Mouse (Mus musculus): Measurements from ENCODE around the gene Abhd14b. TPM values are rescaled to one million over a fixed set of nuclear protein-coding genes. Genes with fewer than 3 reads are reported as not detected.

Abhd14b gene
- total and polyA plus RNA-seq, 2 experiments from 2014 or later, result 13.8 to 16.2 TPM

DNA sequence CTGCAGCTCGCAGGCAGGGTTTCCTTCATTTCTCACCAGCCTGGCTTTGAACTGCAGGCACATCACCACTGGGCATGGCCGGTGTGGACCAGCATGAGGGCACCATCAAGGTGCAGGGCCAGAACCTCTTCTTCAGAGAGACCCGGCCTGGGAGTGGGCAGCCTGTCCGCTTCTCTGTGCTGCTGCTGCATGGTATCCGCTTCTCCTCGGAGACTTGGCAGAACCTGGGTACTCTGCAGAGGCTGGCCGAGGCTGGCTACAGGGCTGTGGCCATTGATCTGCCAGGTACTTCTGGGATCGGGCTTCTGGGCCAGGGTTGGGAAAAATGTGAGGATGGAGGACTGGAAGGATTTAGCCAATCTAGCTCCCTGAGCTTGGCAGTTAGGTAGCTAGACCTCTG is 2.7 kb downstream of the Abhd14b start:
- DNase-seq (ENCODE audit: low spot score), result no peak

DNA sequence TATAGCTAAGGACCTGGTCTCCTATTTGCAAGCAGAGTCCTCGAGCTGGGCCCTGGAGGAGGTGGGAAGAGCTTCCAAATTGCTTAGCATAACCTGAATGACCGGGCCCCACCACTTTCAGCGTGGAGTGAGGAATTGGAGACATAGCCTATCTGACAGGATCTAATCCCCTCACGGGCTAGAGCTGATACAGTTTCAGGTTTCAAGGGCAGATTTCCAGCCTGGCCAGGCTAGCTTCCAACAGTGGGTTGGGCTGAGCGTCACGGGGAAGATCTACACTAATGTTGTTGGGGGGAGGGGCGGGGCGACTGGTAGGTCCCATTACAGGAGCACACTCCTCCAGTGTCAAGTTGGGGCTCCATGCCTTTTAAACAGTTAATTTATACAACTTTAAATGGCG is 3.4 kb downstream of the Abhd14b start:
- Histone ChIP-seq H3K4me1 (ENCODE audit: insufficient read depth, low read length) (peaks cover 26% of the 10 kb centered on the region), H3K36me3 (ENCODE audit: insufficient read depth, low read length) (no peaks in the 10 kb centered on the region), H3K4me2 (ENCODE audit: low read depth, low read length, poor library complexity, severe bottlenecking) (no peak overlapping the region), H3K27me3 (ENCODE audit: insufficient read depth, low read length) (no peaks in the 10 kb centered on the region), H3K27ac (ENCODE audit: low read depth, low read length) (no peak overlapping the region), H3K9me3 (ENCODE audit: low read length) (no peaks in the 10 kb centered on the region), H3K9ac (replicated peaks; ENCODE audit: low read length, poor library complexity, severe bottlenecking) (no peak overlapping the region), H3K4me3 (ENCODE audit: low read depth, low read length) (no peak overlapping the region)
- no peak for DNase-seq (ENCODE audit: low spot score)
- no peak for TF ChIP-seq CTCF (IDR thresholded peaks at IDR 0.05)
- 18% methylated on average over 9 of the region's 9 CpGs for WGBS
- ATAC-seq (ENCODE audit: low FRiP score), result no peak

More for the DNA sequence above, 2.7 kb downstream of the Abhd14b start:
- Histone ChIP-seq H3K4me3 (ENCODE audit: low read depth, low read length) (no peak overlapping the region), H3K27me3 (ENCODE audit: insufficient read depth, low read length) (no peaks in the 10 kb centered on the region), H3K36me3 (ENCODE audit: insufficient read depth, low read length) (no peaks in the 10 kb centered on the region), H3K9ac (replicated peaks; ENCODE audit: low read length, poor library complexity, severe bottlenecking) (no peak overlapping the region), H3K4me1 (ENCODE audit: insufficient read depth, low read length) (peaks cover 19% of the 10 kb centered on the region), H3K9me3 (ENCODE audit: low read length) (no peaks in the 10 kb centered on the region), H3K4me2 (ENCODE audit: low read depth, low read length, poor library complexity, severe bottlenecking) (no peak overlapping the region), H3K27ac (ENCODE audit: low read depth, low read length) (no peak overlapping the region)
- ATAC-seq (ENCODE audit: low FRiP score), result no peak
- no peak for TF ChIP-seq CTCF (IDR thresholded peaks at IDR 0.05)
- 93% methylated on average over 8 of the region's 8 CpGs for WGBS

DNA sequence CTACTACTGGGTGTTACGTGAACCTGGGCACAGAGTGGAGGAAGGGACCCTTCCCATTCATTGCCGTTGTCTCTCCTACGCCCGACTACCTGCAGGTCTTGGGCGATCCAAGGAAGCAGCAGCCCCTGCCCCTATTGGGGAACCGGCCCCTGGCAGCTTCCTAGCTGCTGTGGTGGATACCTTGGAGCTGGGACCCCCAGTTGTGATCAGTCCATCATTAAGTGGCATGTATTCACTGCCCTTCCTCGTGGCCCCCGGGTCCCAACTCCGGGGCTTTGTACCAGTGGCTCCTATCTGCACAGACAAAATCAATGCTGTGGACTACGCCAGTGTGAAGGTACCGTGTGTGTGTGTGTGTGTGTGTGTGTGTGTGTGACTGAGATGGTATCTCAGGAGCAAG is 4.0 kb downstream of the Abhd14b start:
- 82% methylated on average over 11 of the region's 11 CpGs for WGBS
- Histone ChIP-seq H3K36me3 (ENCODE audit: insufficient read depth, low read length) (no peaks in the 10 kb centered on the region), H3K4me1 (ENCODE audit: insufficient read depth, low read length) (peaks cover 32% of the 10 kb centered on the region), H3K27me3 (ENCODE audit: insufficient read depth, low read length) (no peaks in the 10 kb centered on the region), H3K27ac (ENCODE audit: low read depth, low read length) (no peak overlapping the region), H3K4me2 (ENCODE audit: low read depth, low read length, poor library complexity, severe bottlenecking) (no peak overlapping the region), H3K9ac (replicated peaks; ENCODE audit: low read length, poor library complexity, severe bottlenecking) (no peak overlapping the region; the same call in 1 of the 2 replicates), H3K9me3 (ENCODE audit: low read length) (no peaks in the 10 kb centered on the region), H3K4me3 (ENCODE audit: low read depth, low read length) (no peak overlapping the region)
- DNase-seq (ENCODE audit: low spot score) (no peak), ATAC-seq (ENCODE audit: low FRiP score) (no peak)
- no peak for TF ChIP-seq CTCF (IDR thresholded peaks at IDR 0.05)

DNA sequence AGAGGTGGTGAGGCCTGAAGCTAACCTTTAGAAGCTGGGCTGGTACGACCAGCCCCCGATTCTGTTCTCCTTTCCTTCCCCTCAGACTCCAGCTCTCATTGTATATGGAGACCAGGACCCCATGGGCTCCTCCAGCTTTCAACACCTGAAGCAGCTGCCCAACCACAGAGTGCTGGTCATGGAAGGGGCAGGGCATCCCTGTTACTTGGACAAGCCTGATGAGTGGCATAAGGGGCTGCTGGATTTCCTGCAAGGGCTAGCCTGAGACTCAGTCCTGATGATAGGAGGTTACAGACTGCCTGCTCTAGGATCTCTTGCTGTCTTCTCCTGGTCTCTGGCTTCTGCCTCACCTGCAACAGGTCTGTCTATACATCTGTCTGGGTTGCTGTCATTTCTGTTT is 4.6 kb downstream of the Abhd14b start:
- Histone ChIP-seq H3K36me3 (ENCODE audit: insufficient read depth, low read length) (peaks cover 2% of the 10 kb centered on the region; the same call in 1 of the 2 replicates), H3K4me3 (ENCODE audit: low read depth, low read length) (no peak overlapping the region), H3K4me1 (ENCODE audit: insufficient read depth, low read length) (peaks cover 37% of the 10 kb centered on the region), H3K27ac (ENCODE audit: low read depth, low read length) (peak overlapping the region; percentile 89; the same call in 1 of the 2 replicates), H3K27me3 (ENCODE audit: insufficient read depth, low read length) (no peaks in the 10 kb centered on the region), H3K9ac (replicated peaks; ENCODE audit: low read length, poor library complexity, severe bottlenecking) (no peak overlapping the region; the same call in 1 of the 2 replicates), H3K4me2 (ENCODE audit: low read depth, low read length, poor library complexity, severe bottlenecking) (no peak overlapping the region), H3K9me3 (ENCODE audit: low read length) (no peaks in the 10 kb centered on the region)
- ATAC-seq (ENCODE audit: low FRiP score), result no peak
- no peak for DNase-seq (ENCODE audit: low spot score)
- 71% methylated on average over 2 of the region's 2 CpGs for WGBS
- no peak for TF ChIP-seq CTCF (IDR thresholded peaks at IDR 0.05)

DNA sequence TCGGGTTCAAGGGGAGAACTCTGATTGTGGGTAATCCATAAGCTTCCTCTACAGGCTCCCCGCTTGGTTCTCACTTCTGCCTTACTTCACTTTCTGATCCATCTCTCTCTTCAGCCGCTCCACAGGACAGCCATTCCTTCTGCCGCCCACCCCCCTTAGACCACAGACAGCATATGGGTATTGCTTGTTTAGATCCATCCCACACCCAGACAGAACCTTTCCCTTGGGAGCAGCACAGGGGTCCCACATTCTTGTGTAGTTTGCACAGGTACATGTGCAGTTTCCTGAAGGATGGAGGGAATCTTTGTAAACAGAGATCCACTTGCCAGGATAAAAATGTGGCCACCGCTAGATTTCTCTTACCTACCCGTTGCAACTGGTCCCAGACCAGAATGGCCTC is 5.1 kb downstream of the Abhd14b start:
- H3K4me3 ChIP-seq (ENCODE audit: low read depth, low read length), result no peak overlapping the region; the same call in 1 of the 2 replicates

DNA sequence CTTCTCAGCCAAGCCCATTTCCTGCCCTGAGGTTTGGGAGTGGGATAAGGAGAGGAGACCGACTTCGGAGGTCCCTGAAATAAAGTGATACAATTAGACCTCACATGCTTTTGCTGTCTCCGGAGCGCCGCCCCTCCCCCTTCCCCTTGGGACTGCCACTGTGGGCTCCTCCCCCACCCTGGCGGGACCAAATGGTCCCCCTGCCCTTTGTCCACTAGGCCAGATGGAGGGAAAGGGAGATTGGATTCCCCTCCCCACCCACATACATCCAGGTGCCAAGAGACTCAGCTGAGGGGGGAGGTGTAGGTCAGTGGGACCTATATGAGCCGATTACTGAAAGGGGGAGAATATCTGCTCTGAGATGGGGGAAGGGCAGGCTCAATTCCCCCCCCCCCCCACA is 5.6 kb downstream of the Abhd14b start:
- ATAC-seq (ENCODE audit: low FRiP score), result peak; percentile 6
- peak overlapping the region; percentile 65 for H3K4me3 ChIP-seq (ENCODE audit: low read depth, low read length)
- 5% methylated on average over 6 of the region's 7 CpGs for WGBS
- no peaks in the 10 kb centered on the region for H3K27me3 ChIP-seq (ENCODE audit: insufficient read depth, low read length)
- H3K27ac ChIP-seq (ENCODE audit: low read depth, low read length), result peak overlapping the region; percentile 89
- H3K4me1 ChIP-seq (ENCODE audit: insufficient read depth, low read length), result peaks cover 41% of the 10 kb centered on the region
- peak overlapping the region; percentile 85 for H3K4me2 ChIP-seq (ENCODE audit: low read depth, low read length, poor library complexity, severe bottlenecking)
- peak; percentile 60 for DNase-seq (ENCODE audit: low spot score)
- peaks cover 5% of the 10 kb centered on the region; the same call in 1 of the 2 replicates for H3K36me3 ChIP-seq (ENCODE audit: insufficient read depth, low read length)
- H3K9ac ChIP-seq (replicated peaks; ENCODE audit: low read length, poor library complexity, severe bottlenecking), result peak overlapping the region; percentile 96
- no peak for TF ChIP-seq CTCF (IDR thresholded peaks at IDR 0.05)
- no peaks in the 10 kb centered on the region for H3K9me3 ChIP-seq (ENCODE audit: low read length)

More for the DNA sequence above, 5.1 kb downstream of the Abhd14b start:
- ATAC-seq (ENCODE audit: low FRiP score), result no peak
- Histone ChIP-seq H3K27me3 (ENCODE audit: insufficient read depth, low read length) (no peaks in the 10 kb centered on the region), H3K4me1 (ENCODE audit: insufficient read depth, low read length) (peaks cover 40% of the 10 kb centered on the region), H3K4me2 (ENCODE audit: low read depth, low read length, poor library complexity, severe bottlenecking) (peak overlapping the region; percentile 85), H3K36me3 (ENCODE audit: insufficient read depth, low read length) (peaks cover 5% of the 10 kb centered on the region; the same call in 1 of the 2 replicates), H3K9me3 (ENCODE audit: low read length) (no peaks in the 10 kb centered on the region), H3K9ac (replicated peaks; ENCODE audit: low read length, poor library complexity, severe bottlenecking) (peak overlapping the region; percentile 96; the same call in 1 of the 2 replicates), H3K27ac (ENCODE audit: low read depth, low read length) (peak overlapping the region; percentile 89)
- 29% methylated on average over 6 of the region's 6 CpGs for WGBS
- DNase-seq (ENCODE audit: low spot score), result no peak
- no peak for TF ChIP-seq CTCF (IDR thresholded peaks at IDR 0.05)
